Mouse (Mus musculus): ENCODE data around the gene Cfhr2. TPM values are rescaled to one million over a fixed set of nuclear protein-coding genes. Genes with fewer than 3 reads are reported as not detected.
"Not testable (repeated sequence)": the region's sequence is repeated elsewhere in the genome, so short reads cannot be mapped to it uniquely, and the experiment has no call there.

Gene Cfhr2
- not detected for polyA plus RNA-seq (2021)

DNA sequence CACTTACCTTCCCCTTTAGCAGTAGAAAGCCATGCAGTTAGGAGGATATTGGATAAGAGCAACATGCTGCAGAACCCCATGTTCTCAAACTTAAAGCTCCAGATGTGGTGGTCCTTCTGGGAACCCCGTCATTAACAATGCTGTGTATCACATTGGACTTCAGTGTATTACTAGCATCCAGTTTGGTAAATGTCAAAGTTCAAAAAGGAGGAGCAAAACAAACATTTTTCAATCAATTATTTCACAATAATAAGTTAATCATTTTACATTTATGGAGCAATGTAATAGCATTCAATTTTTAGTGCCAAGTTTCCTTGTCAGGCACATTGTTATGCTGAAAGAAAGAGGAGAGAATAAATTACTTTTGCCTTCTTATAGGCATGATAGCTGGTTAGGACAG is at the start of gene Cfhr2:
Gene Cfhr2, minus strand, starts transcription at position 155 of the 400 bp plus-strand sequence.
- CTCF ChIA-PET: no interaction called here
- no peak for ATAC-seq
- TF ChIP-seq CTCF (IDR thresholded peaks at IDR 0.05): no peak
- in situ Hi-C loops (cut with MboI; ENCODE audit: low pct_unique_long_range_greater_than_20kb): no loop called here
- no peaks in the 10 kb centered on the region for H3K27me3 ChIP-seq
- POLR2A ChIA-PET: no interaction called here
- no peak for DNase-seq (ENCODE audit: low read depth, low spot score)

DNA sequence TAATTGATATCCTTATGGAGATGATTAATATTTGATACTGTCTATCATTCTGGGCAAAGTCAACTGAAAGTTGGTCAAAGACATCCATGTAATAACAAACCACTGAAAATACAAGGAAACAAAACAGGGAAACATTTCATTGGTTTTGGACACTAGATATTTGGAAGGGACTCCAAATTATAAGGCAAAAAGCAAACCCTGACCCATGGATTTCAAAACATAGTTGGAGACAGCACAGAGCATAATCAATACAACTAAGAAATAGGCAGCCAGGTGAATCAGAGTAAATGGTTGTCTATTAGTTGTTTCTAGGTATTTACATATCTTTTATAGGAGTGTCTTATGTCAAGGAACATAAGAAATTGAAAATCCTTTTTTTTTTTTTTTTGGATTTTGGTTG is 5.2 kb upstream of the Cfhr2 start:
- DNase-seq (ENCODE audit: low read depth, low spot score): no peak
- in situ Hi-C loops (cut with MboI; ENCODE audit: low pct_unique_long_range_greater_than_20kb): no loop called here
- ChIA-PET CTCF (no interaction called here), POLR2A (no interaction called here)
- TF ChIP-seq CTCF (IDR thresholded peaks at IDR 0.05): no peak
- no peak for ATAC-seq
- H3K27me3 ChIP-seq: no peaks in the 10 kb centered on the region

DNA sequence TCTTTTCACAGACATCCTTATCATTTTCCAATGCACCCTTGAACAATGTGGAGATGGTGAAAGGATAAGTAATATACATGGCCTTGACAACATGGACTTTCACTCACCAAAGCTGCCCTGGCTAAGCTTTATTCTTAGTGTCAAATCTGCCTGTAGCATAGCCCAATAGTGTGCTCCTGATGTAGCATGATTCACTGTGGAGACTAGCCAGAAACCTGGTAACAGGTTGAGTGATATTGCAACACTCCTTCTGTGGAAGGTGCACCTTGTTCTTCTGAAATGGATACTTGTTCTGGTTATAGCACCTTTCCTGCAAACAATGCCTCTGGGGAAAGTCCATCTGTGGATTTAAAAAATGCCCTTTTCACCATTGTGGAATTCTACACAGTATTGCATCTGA is 1.7 kb upstream of the Cfhr2 start:
- DNase-seq (ENCODE audit: low read depth, low spot score) (no peak), ATAC-seq (no peak)
- in situ Hi-C loops (cut with MboI; ENCODE audit: low pct_unique_long_range_greater_than_20kb): no loop called here
- TF ChIP-seq CTCF (IDR thresholded peaks at IDR 0.05): no peak
- ChIA-PET CTCF (no interaction called here), POLR2A (no interaction called here)
- H3K27me3 ChIP-seq: no peaks in the 10 kb centered on the region

DNA sequence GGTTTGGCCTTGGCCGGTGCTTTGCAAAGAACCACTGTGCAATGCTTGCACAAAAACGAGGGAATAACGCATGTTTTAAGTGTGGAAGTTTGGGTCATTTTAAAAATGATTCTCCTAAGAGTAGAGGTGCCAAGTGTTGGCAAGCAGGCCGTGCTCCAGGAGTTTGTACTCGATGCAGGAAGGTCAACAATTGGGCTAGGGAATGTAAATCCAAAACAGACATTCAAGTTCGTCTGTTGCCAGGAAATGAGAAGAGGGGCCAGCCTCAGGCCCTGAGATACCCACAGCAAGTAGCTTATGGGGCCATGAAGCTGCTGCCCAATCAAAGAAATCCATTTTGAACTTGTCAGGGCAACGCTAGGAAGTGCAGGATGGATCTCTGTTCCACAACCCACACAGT is 18.8 kb downstream of the Cfhr2 start:
- H3K27me3 ChIP-seq: no peaks in the 10 kb centered on the region
- ChIA-PET CTCF (no interaction called here), POLR2A (no interaction called here)
- ATAC-seq: no peak
- in situ Hi-C loops (cut with MboI; ENCODE audit: low pct_unique_long_range_greater_than_20kb): loop anchor here (10.0 kb wide), 1 partner anchor 305 kb away; no protein-coding TSS in a partner anchor
- TF ChIP-seq CTCF (IDR thresholded peaks at IDR 0.05): no peak
- no peak for DNase-seq (ENCODE audit: low read depth, low spot score)

DNA sequence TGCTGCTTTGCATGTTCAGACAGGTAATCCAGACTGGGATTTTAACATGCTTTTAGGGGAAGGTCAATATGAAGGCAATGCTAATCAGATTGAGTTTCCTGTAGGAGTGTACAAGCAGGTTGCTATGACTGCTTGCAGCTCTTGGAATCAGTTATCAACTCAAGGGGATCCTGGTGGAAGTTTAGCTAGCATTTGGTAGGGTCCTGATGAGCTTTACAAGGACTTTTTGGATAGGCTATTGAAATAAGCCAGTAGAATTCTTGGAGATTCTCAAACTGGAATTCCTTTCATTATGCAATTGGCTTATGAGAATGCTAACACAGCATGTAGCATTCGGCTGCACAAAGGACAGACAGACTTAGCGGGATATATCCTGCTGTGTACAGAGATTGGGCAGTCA is 19.2 kb downstream of the Cfhr2 start:
- ATAC-seq (no peak), DNase-seq (ENCODE audit: low read depth, low spot score) (no peak)
- CTCF ChIA-PET: no interaction called here

DNA sequence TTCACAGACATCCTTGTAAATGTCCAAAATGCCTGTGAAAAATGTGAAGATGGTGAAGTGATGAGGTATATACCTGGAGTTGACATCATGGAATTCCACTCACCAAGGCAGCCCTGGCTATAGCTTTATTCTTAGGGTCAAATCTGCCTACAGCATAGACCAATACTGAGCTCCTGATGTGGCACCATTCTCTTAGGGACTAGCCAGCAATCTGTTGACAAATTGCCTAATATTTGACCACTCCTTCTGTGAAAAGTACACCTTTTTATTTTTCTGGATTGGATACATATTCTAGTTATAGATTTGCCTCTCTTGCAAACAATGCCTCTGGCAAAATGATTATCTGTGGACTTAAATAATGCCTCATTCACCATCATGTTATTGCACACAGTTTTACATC is 49.9 kb downstream of the Cfhr2 start:
- no peak for ATAC-seq
- in situ Hi-C loops (cut with MboI; ENCODE audit: low pct_unique_long_range_greater_than_20kb): loop anchor here (10.0 kb wide), 1 partner anchor 174 kb away; no protein-coding TSS in a partner anchor

More for the DNA sequence above, 19.2 kb downstream of the Cfhr2 start:
- POLR2A ChIA-PET: no interaction called here
- no peak for TF ChIP-seq CTCF (IDR thresholded peaks at IDR 0.05)
- H3K27me3 ChIP-seq: no peaks in the 10 kb centered on the region
- in situ Hi-C loops (cut with MboI; ENCODE audit: low pct_unique_long_range_greater_than_20kb): loop anchor here (10.0 kb wide), 1 partner anchor 306 kb away; no protein-coding TSS in a partner anchor

DNA sequence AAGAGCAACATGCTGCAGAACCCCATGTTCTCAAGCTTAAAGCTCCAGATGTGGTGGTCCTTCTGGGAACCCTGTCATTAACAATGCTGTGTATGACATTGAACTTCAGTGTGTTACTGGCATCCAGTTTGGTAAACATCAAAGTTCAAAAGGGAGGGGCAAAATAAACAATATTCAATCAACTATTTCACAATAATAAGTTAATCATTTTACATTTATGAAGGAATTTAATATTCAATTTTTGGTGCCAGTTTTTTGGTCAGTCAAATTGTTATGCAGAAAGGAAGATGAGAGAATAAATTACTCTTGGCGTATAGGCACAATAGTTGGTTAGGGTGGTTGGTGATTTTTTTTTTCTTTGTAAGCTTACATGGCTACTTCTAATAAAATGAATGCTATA is 77.4 kb downstream of the Cfhr2 start, which contains the start of gene Gm4788:
Gene Gm4788, minus strand, starts transcription at position 101 of the 400 bp plus-strand sequence.
- CTCF ChIA-PET: no interaction called here
- no peak for DNase-seq (ENCODE audit: low read depth, low spot score)
- POLR2A ChIA-PET: no interaction called here
- in situ Hi-C loops (cut with MboI; ENCODE audit: low pct_unique_long_range_greater_than_20kb): no loop called here
- no peaks in the 10 kb centered on the region for H3K27me3 ChIP-seq
- TF ChIP-seq CTCF (IDR thresholded peaks at IDR 0.05): no peak
- no peak for ATAC-seq

More for the DNA sequence above, 49.9 kb downstream of the Cfhr2 start:
- H3K27me3 ChIP-seq: no peaks in the 10 kb centered on the region
- no peak for TF ChIP-seq CTCF (IDR thresholded peaks at IDR 0.05)
- ChIA-PET CTCF (no interaction called here), POLR2A (no interaction called here)
- DNase-seq (ENCODE audit: low read depth, low spot score): no peak

DNA sequence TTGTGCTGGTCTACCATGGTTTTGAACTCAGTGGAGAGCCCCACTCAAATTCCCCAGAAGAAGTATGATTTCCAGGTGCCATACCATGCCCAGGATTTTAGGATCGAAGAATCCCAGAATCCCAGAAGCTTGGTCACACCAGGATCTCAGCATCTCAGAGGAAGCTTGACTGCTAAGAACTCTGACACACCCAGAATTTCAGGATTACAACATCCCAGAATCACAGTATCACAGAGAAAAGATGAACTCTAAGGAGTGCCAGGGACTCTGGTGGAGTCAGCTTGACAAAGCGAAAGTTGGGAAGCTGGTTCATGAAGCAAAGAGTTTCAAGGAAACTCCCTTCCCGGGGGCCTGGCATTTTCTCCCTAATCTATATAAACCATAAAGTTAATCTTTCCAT is 88.6 kb downstream of the Cfhr2 start:
- in situ Hi-C loops (cut with MboI; ENCODE audit: low pct_unique_long_range_greater_than_20kb): loop anchor here (10.0 kb wide), 1 partner anchor 45 kb away; no protein-coding TSS in a partner anchor
- H3K27me3 ChIP-seq; ATAC-seq; POLR2A ChIA-PET; CTCF ChIA-PET; DNase-seq (ENCODE audit: low read depth, low spot score): not testable (repeated sequence)

Other genes starting within 250 kb of the Cfhr2 start
- gene Gm4788, start 77.5 kb downstream of the Cfhr2 start, polyA plus RNA-seq (2021): not detected

Measured in Patski (cell line).